Mouse (Mus musculus): ENCODE results near the gene Tpd52l1. TPM values are rescaled to one million over a fixed set of nuclear protein-coding genes. Genes with fewer than 3 reads are reported as not detected.
A peak's percentile ranks its signal among the peaks of the same experiment; 100 is the strongest.
"Not testable (repeated sequence)": the region's sequence is repeated elsewhere in the genome, so short reads cannot be mapped to it uniquely, and the experiment has no call there.

The Tpd52l1 gene
- total RNA-seq (2021), result 10 to 100 TPM; 16.8 to 21.0 TPM
- long read RNA-seq, experiment 1, transcript Tpd52l1-204 (5 exons, 1,103 nt), result major isoform, 19 of 22 reads
- long read RNA-seq, experiment 1, partial matches to known transcripts, result 0 of 22 reads
- long read RNA-seq, experiment 1, other reads (novel, unspliced or antisense), result 0 of 22 reads
- long read RNA-seq, experiment 2, transcript Tpd52l1-204 (5 exons, 1,103 nt), result major isoform, 12 of 14 reads
- long read RNA-seq, experiment 2, partial matches to known transcripts, result 0 of 14 reads
- long read RNA-seq, experiment 2, other reads (novel, unspliced or antisense), result 0 of 14 reads

DNA sequence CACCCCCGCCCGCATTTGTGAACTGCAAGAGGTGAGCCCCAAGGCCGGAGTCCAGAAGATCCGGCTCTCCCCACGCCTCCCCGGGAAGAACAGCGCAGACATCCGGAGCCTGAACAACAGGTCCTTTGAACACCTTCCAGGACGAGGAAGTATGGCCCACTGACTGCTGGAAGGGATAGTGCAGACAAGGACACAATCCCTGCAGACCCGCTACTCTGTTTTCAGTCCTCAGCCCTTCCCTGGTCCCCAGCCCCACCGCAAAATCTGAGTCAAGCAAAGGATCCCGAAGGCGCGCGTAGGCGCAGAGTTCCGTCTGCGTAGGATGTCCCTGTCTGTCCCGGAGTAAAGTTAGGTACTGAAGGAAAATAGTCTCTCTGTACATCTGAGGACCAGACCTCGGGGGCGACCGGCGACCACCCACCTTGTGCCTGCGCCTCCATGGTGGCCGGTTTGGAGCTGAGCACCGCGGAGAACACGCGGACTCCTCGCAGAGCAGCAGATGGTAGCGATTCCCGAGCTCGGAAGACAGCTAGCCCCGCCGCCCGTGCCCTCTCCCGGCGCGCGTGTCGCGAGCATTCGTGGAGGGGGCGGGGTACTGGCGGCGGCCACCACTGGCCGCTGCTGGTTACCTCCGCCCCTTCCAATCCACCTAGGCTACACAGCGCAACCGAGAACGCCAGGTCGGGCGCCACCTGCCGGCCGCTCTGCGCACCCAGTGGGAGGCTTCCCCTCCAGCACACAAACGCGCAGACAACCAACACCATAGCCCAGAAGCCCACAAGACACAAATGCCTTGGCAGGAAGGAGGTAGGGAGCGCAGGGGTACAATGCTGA is at the start of gene Tpd52l1:
Gene Tpd52l1 (minus strand): TSS at position 668 of the 834 bp plus-strand sequence.
- intact Hi-C loops (cut with DNase I; ENCODE audit: low total_unique reads), result loop anchor here (10.0 kb wide), 1 partner anchor 621 kb away; no protein-coding TSS in a partner anchor

DNA sequence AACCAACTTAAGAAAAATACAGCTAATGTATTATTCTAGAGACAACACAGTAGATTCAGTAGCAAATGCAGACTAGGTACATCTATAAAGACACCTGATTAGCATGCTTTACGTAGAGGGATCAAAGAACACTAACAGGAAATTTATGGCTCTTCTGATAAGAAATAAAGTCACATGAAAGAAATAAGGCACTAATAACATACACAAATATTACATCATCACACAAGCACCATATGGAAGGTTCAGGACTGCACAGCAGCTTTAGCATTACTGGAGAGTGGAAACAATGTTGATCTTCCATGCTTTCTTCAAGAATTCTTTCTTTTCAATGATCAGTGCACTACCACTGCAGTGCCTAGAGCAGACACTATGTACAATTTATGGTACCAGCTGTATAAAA is 48.5 kb upstream of the Tpd52l1 start:
- intact Hi-C loops (cut with DNase I; ENCODE audit: low total_unique reads), result no loop called here

More for the DNA sequence above, at the start of gene Tpd52l1:
- DNase-seq, result peak; percentile 85

GRCm38 (mm10) chr10:31467043-31467898 is 21.5 kb upstream of the Tpd52l1 start:
- no peak for DNase-seq
- intact Hi-C loops (cut with DNase I; ENCODE audit: low total_unique reads), result no loop called here

More for the DNA sequence above, 48.5 kb upstream of the Tpd52l1 start:
- DNase-seq, result no peak

GRCm38 (mm10) chr10:31465840-31466541 is 20.2 kb upstream of the Tpd52l1 start:
- intact Hi-C loops (cut with DNase I; ENCODE audit: low total_unique reads), result no loop called here
- no peak for DNase-seq

GRCm38 (mm10) chr10:31465424-31465823 is 19.7 kb upstream of the Tpd52l1 start:
- no peak for DNase-seq
- intact Hi-C loops (cut with DNase I; ENCODE audit: low total_unique reads), result no loop called here

- intact Hi-C loops (cut with DNase I; ENCODE audit: low total_unique reads), result no loop called here
- DNase-seq, result no peak
These were observed 17.3 kb upstream of the Tpd52l1 start for GRCm38 (mm10) chr10:31463044-31463443.

DNA sequence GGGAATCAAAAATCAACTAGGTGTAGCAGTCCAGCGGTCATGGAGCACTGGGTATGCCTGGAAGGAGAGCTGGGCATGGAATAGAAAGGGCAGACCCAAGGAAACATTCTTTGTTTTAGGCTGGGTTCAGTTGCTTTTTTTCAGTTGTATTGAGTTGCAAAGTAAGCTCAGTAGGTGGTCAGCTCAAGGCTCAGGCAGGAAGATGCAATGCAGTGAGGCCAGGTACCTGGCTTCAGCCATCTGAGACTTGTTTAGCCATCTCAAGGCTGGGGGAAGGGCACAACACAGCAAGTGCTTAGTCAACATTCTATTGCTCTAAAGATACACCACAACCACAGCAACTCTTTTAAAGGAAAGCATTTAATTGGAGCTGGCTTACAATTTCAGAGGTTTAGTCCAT is 11.0 kb upstream of the Tpd52l1 start:
- DNase-seq, result no peak
- intact Hi-C loops (cut with DNase I; ENCODE audit: low total_unique reads), result no loop called here

DNA sequence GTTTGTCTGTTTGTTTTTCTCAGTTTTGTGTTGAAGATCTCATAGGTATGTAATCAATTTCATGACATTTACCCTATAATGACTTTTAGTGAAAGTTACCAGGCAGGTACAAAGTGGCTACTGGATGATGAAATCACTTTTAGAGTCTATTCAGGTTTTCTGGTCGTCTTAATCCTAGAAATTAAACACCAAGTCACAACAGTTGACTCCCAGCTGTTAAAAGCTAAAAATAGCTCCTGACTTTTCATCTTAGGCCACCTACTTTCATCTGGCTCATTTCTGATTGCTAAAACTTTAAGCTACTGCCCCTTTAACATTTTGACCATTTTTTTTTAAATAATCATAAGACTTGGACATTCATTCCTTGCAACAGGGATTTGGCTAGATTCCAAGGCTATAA is 1.3 kb upstream of the Tpd52l1 start:
- intact Hi-C loops (cut with DNase I; ENCODE audit: low total_unique reads), result loop anchor here (10.0 kb wide), 1 partner anchor 622 kb away; no protein-coding TSS in a partner anchor
- DNase-seq, result no peak

DNA sequence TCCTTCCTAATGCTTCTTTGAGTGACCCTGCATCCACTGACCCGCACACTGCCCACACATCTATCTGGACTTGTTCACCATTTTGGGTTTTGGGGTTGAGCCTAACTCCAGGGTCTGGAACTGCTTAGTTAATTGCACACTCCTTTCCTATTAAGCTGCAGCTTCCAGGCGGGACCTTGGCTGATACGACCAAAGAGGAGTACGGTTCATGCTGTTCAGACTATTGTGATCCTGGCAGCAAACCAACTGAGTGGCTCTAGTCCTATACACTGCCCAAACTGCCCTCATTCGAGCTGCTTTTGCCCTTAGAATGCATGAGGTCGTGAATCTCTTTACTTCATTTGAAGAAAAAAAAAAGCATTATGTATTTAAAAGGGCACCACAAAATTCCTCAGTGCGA is 1.6 kb downstream of the Tpd52l1 start:
- intact Hi-C loops (cut with DNase I; ENCODE audit: low total_unique reads), result loop anchor here (10.0 kb wide), 1 partner anchor 619 kb away; no protein-coding TSS in a partner anchor

GRCm38 (mm10) chr10:31441491-31441890 is 4.3 kb downstream of the Tpd52l1 start:
- intact Hi-C loops (cut with DNase I; ENCODE audit: low total_unique reads), result loop anchor here (10.0 kb wide), 1 partner anchor 617 kb away; no protein-coding TSS in a partner anchor
- no peak for DNase-seq

More for the DNA sequence above, 1.6 kb downstream of the Tpd52l1 start:
- DNase-seq, result no peak

DNA sequence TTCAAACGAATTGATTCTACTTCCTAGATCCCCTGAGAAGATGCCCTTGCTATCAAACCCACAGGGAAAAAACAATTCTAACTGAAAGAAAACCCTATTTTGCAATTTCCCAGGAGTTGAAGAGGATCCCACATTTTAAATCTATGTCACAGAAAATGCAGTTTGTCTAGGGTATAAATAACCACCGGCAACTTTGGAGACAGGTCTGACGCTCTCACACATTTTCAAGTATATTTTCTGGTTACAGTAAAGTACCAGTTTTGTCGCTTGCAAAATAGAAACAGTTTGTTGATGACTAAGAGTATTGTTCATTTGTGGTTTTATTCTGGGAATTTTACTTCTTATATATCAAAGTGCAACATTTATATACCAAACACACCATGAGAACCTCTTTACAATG is 9.7 kb downstream of the Tpd52l1 start:
- intact Hi-C loops (cut with DNase I; ENCODE audit: low total_unique reads), result no loop called here
- DNase-seq, result no peak

DNA sequence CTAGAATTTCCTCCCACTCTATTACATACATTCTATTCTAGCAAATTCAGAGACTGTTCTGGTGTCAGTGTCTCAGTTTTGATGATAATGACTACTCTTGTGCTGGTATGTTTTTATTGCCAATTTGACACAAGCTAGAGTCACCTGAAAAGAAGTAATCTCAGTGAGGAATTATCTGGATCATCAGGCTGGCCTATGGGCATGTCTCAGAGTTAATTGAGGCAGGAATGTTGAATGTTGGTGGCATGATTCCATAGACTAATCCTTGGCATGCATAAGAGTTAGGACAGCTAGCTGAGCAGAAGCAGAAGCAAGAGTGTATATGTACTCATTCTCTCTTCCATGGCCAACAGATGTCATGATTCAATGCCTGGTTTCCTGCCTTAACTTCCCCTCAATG is 27.8 kb downstream of the Tpd52l1 start:
- no peak for DNase-seq
- intact Hi-C loops (cut with DNase I; ENCODE audit: low total_unique reads), result no loop called here

GRCm38 (mm10) chr10:31392990-31393389 is 52.8 kb downstream of the Tpd52l1 start:
- no peak for DNase-seq
- intact Hi-C loops (cut with DNase I; ENCODE audit: low total_unique reads), result no loop called here

DNA sequence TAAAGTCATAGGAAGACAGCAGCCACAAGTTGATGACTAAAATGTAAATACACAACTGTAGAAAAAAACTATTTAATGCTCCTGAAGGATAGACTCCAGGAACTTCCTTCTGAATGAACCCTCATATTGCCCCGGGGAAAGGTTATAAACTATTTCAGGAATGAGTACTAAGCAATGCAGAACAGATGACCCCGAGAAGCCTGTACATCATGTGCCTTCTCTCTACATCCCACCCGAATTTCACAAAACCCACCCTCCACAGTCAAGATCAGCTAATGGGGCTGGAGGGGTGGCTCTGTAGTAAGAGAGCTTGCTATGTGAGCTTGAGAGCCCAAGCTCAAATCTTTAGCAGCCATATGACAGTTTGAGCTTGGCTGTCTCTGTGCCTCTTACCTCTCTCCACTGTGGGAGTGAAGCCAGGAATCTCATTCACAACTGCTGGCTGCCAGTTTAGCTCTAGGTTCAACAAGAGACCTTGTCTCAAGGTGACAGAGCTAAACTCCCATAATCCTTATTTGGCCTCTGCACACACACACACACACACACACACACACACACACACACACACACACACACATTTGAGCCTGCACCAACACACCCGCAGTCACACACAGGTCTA is 54.9 kb downstream of the Tpd52l1 start:
- no peak for DNase-seq
- intact Hi-C loops (cut with DNase I; ENCODE audit: low total_unique reads), result no loop called here

- DNase-seq; intact Hi-C loops (cut with DNase I; ENCODE audit: low total_unique reads): not testable (repeated sequence)
These were observed 57.2 kb downstream of the Tpd52l1 start for GRCm38 (mm10) chr10:31388566-31388965.

- DNase-seq; intact Hi-C loops (cut with DNase I; ENCODE audit: low total_unique reads): not testable (repeated sequence)
These were observed 75.6 kb downstream of the Tpd52l1 start for GRCm38 (mm10) chr10:31370200-31370599.

DNA sequence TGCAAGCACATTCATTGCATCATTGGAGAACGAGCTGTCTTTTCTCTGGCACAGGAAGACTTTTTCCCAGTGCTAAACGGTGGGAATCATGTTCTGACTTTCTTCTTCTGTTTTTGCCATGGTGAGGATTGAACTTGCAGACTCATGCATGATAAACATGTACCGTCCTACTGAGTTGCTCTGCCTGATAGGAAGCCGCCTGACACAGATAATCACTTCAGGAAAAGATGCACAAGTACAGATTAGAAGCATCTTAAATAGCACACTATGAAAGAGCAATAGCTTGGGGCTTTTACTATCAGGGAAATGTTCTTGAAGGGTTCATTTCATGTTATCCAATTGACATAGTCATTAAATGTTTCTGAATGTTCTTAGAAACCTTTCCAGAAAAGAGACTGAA is 86.0 kb downstream of the Tpd52l1 start:
- intact Hi-C loops (cut with DNase I; ENCODE audit: low total_unique reads), result no loop called here
- DNase-seq, result no peak

GRCm38 (mm10) chr10:31354886-31355461 is 90.8 kb downstream of the Tpd52l1 start:
- intact Hi-C loops (cut with DNase I; ENCODE audit: low total_unique reads), result no loop called here

More at GRCm38 (mm10) chr10:31354886-31355461, 90.8 kb downstream of the Tpd52l1 start:
- DNase-seq, result no peak
